Mouse (Mus musculus): ENCODE results near the gene Cfap43.

- TF ChIP-seq CTCF (conservative IDR thresholded peaks at IDR 0.05; ENCODE audit: low read length) (no peak), NANOG (IDR thresholded peaks at IDR 0.05; ENCODE audit: borderline replicate concordance, low read length) (no peak), POU5F1 (IDR thresholded peaks at IDR 0.05; ENCODE audit: borderline replicate concordance, low read length) (no peak)
These were observed 64.0 kb downstream of the Cfap43 start, which contains the start of gene Gsto1 for GRCm38 (mm10) chr19:47854796-47855783.

Measured in E14TG2a.4 (cell line).